Mouse (Mus musculus) left cerebral cortex, adult 6 months (tissue): ENCODE data around the gene Gnmt. TPM values are rescaled to one million over a fixed set of nuclear protein-coding genes. Genes with fewer than 3 reads are reported as not detected.

Experiments
- long read RNA-seq, 2 experiments: library from polyadenylated mRNA; unstranded; transcript quantifications; one replicate each; pipeline ENCODE4 v2.0.0; 2019 to 2020
- polyA plus RNA-seq: library from polyadenylated mRNA; unstranded; fragments of <200 nt; fragmentation: Nextera tagmentation; gene quantifications from 2 replicates; pipeline ENCODE4 v1.2.3, GENCODE M21; 2021

Gene Gnmt
- 0.16 TPM in 1 of 2 replicates, not detected in the other for polyA plus RNA-seq
- long read RNA-seq, experiment 1, result 0 reads
- long read RNA-seq, experiment 2, result 0 reads

DNA sequence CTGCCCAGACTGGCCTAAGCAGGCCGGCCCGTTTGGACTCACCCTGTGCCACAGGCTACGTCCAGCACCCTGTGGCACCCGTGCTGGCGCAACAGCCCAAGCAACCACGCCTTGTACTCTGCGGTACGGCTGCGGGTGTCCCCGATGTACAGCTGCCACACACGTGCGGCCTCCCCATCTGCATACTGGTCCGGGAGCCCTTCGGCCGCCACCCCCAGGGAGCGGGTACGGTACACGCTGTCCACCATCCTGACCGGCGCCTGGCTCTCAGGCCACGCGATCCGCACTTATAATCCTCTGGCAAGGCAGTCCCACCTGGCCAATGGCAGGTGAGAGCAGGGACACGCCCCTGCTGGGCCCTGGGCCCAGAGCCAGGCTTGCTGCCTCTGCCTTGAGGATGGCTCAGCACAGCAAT lies at the start of gene Gnmt:
Gene Gnmt (minus strand): TSS at position 265 of the 415 bp plus-strand sequence.

DNA sequence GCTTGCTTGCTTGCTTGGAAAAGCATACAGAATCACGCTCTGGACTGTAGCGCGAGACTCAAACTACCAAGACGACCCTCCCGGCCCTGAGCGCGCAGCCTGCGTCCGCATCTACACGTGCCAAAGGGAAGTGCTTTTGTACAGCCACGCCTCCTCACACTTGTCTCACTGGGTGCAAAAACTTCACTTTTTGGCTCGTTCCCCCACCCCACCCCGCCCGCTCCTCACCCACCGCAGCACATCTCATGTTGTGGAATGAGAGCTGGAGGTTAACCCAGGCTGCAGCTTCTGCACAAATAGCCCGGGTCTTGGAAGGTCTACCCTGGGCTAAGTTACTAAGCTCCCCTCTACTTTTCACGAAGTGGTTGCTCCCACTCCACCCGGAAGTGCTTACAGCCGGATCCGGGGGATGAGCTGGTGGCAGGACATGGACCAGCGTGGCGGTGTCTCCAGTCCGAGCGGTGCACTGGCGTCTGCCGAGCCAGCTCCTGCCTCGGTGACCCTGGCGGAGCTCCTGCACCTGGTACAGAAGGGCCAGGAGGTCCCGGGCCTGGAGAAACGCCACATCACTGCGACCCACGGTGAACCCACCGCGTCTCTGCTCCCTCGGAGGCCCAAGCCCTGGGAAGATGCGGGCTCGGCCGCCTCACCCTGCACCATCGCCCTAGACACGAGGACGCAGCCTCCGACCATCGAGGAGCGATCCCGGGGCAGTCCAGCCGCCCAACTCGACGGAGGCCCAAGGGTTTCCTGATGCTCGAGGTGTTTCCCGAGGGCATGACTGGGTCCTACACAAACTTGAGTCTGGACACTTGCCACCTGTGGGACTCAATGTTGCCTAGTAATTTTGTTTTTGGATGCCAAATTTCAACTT lies 43.7 kb upstream of the Gnmt start, which contains the start of gene 2310039H08Rik:
Gene 2310039H08Rik (plus strand): TSS at position 232 of the 874 bp plus-strand sequence.

DNA sequence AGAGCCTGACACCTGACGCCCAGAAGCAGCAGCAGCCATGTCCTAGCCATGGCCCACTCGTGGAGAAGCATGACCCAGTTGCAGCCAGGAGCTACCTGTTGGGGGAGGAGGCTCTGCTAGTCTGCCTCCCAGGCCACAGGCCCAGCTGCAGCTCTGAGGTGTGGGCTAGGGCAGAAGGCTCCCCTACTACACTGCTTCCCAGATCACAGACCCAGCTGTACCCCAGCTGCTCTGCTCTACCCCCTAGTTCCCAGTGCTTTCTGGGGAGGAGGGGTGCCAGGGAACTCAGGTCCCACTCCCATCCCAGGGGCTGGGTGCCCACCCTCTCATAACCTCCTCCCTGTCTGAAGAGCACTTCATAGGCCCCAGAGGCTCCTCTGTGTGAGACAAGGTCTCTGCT lies 34.6 kb upstream of the Gnmt start, which contains the start of gene Ptcra:
Gene Ptcra (minus strand): TSS at position 169 of the 400 bp plus-strand sequence.

DNA sequence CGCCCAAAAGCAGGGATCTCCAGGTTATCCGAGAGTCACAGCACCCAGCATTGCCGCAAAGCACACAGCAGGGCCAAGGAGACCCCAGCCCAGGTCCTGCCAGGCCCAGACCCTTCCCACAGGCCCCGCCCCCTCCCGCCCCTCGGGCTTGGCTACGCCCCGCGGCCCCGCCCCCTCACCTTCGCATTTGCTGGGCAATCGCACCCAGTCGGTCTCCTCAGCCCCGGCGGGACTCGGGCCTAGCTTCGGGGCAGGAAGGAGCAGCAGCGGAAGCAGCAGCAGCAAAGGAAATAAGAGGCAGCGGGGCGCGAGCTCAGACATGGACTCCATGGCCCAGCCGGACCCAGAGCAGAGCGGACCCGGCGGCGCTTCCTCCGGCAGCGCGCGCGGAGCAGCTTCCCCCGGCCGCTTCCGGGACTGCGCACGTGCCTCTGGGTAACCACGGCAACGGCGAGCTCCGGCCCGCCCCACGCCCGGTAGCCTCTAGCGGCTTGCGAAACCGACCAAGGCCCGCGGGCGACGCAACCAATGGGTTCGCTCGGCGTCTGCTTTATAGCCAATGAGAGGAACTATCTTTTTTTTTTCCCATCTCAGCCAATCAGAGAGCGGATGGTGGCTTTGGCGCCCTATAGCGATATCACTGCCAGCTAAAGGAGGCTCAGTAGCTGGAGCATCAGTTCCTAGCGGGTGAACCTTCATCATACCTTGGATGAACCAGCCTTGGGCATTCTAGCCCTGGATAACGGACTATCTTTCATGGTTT lies 23.0 kb upstream of the Gnmt start, which contains the start of gene Cnpy3:
Gene Cnpy3 (minus strand): TSS at position 421 of the 763 bp plus-strand sequence.

DNA sequence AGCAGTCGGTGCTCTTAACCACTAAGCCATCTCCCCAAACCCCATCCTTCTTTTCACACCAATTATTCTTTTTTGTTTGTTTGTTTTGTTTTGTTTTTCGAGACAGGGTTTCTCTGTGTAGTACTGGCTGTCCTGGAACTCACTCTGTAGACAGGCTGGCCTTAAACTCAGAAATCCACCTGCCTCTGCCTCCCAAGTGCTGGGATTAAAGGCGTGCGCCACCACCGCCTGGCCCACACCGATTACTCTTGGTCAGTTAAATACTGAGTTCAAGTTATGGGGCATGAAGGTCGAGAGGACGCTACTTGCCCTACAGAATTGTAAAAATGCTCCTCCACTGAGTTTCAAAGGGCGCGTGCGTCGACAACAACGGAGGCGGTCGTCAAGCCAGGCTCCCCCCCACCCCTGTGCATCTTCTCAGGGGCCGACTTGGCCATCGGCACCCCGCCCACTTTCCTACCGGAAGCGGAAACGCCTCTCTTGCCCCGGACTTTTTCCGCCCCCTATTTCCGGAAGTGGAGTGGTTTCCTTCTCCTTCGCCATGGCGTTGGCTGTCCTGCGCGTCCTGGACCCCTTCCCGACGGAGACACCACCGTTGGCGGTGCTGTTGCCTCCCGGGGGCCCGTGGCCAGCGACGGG lies 17.9 kb downstream of the Gnmt start, which contains the start of gene Pex6:
Gene Pex6 (plus strand): TSS at position 505 of the 639 bp plus-strand sequence.

DNA sequence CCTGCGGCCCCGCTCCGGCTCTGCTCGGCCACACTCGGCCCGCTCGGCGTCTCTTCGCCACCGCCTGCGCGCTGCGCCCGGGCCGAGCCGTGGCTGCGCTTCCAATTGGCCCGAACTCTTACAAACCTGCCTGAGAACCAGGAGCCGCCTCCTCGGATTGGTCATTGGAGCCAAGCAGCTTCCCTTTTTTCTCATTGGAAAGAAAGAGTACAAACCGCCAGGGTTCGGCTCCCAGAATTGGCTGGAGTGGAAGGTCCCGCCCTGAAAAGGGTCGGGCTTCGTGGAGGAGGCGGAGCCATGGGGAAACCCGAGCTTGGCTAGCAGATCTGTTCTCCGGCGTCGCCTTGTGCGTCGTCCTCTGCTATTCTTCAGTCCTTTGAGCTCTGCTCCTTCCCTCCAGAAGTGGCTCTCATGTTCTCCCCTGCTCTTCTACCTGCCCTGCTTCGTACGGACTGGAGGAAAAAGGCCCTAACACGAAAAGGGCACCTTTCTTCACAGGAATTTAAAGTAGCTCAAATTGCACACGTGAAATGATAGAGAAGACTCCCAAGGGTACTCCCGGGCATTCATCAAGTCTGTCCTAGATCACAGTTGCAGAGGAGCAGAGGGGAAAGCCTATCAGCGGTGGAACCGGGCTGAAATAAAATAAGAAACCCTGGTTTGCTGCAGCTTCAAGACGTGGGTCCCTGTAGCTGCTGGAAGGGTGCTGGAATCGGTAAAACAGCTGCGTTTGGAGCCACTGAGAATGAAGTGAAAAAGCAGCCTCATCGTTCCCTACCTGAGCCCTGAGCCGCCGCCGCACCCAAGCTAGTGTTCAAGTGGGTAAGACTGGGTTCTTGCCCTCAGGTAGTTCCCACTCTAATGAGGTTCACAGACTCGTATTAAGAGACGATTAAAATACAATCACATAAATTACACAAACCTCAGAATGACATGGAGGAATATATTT lies 23.8 kb downstream of the Gnmt start, which contains the start of gene Ppp2r5d:
Gene Ppp2r5d (minus strand): TSS at position 225 of the 949 bp plus-strand sequence.

DNA sequence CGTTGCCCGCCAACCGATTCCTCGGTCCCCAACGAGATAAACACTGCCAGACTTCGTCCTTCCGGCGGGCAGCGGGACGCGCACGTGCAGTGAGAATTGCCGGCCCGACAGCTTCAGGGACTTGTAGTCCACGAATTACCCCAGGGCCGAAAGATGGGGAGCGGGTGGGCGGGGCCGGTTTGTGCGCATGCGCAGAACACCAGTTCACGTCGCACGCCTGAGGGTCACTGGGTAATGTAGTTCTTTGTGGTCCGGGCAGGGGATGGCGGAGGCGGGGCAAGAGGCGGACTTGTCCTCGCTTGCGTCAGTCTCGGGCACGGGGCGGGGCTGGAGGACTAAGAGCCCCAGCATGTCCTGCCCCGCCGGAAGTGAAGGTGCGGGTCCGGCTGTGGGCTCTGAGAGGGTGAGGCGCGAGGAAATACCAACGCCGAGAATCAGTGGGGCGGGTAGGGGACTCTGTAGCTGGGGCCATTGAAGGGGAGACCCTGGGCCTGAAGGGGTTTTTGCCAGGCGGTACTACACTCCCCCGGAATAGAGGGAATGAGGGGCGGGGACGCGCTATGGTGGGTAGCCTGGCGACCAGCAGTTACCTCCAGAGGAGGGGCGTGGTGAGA lies 48.1 kb downstream of the Gnmt start, which contains the start of gene Klhdc3:
Gene Klhdc3 (minus strand): TSS at position 155 of the 614 bp plus-strand sequence.

DNA sequence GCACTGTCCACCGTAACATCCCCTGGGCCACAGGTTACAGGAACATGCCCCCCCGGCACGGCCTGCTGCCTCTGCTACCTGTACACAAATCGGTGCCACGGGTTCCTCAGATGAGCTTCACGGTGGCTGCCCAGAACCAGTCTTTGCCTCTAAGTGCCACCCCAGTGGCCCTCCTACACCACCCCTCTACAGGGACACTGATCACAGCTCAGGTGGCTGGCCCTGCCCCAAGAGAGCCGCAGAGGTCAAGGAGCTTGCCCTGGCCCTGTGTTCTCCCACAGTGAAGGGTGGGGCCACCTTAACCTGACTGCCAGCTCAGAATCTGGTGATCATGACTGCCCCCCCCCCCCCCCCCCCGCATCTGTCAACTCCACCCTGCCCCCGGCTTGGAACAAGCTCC lies 50.6 kb downstream of the Gnmt start, which contains the start of gene Mea1:
Gene Mea1 (plus strand): TSS at position 378 of the 400 bp plus-strand sequence.

Other genes starting within 250 kb of the Gnmt start
- 4.9 and 7.3 TPM in 2 replicates for gene Ttbk1, start 241.5 kb downstream of the Gnmt start, polyA plus RNA-seq
- 7.9 and 10.1 TPM in 2 replicates for gene Dnph1, start 232.5 kb downstream of the Gnmt start, polyA plus RNA-seq
- gene Cul9, start 182.8 kb downstream of the Gnmt start, polyA plus RNA-seq, result 18.6 and 21.2 TPM in 2 replicates
- 3.7 and 4.7 TPM in 2 replicates for gene Srf, start 173.0 kb downstream of the Gnmt start, polyA plus RNA-seq
- gene Ptk7, start 99.7 kb downstream of the Gnmt start, polyA plus RNA-seq, result 2.2 and 2.3 TPM in 2 replicates
- 12.7 and 13.1 TPM in 2 replicates for gene Klc4, start 83.1 kb downstream of the Gnmt start, polyA plus RNA-seq
- gene Mrpl2, start 82.9 kb downstream of the Gnmt start, polyA plus RNA-seq, result 73.6 and 117 TPM in 2 replicates
- 3.2 and 3.5 TPM in 2 replicates for gene Cul7, start 78.8 kb downstream of the Gnmt start, polyA plus RNA-seq
- 21.4 and 26.1 TPM in 2 replicates for gene Rrp36, start 54.8 kb downstream of the Gnmt start, polyA plus RNA-seq
- 258 and 283 TPM in 2 replicates for gene Mea1, start 50.4 kb downstream of the Gnmt start, polyA plus RNA-seq
- 213 and 224 TPM in 2 replicates for gene Klhdc3, start 48.3 kb downstream of the Gnmt start, polyA plus RNA-seq
- gene Ppp2r5d, start 24.1 kb downstream of the Gnmt start, polyA plus RNA-seq, result 35.7 and 47.7 TPM in 2 replicates
- 7.7 and 42.5 TPM in 2 replicates for gene Pex6, start 17.7 kb downstream of the Gnmt start, polyA plus RNA-seq
- gene Cnpy3, start 23.0 kb upstream of the Gnmt start, polyA plus RNA-seq, result 88.3 and 104 TPM in 2 replicates
- gene Ptcra, start 34.5 kb upstream of the Gnmt start, polyA plus RNA-seq, result 0.89 and 1.1 TPM in 2 replicates
- 20.3 and 22.5 TPM in 2 replicates for gene 2310039H08Rik, start 43.5 kb upstream of the Gnmt start, polyA plus RNA-seq
- gene Rpl7l1, start 53.5 kb upstream of the Gnmt start, polyA plus RNA-seq, result 30.9 and 44.3 TPM in 2 replicates
- gene Bicral, start 129.3 kb upstream of the Gnmt start, polyA plus RNA-seq, result 7.6 and 7.7 TPM in 2 replicates
- gene Tbcc, start 161.5 kb upstream of the Gnmt start, polyA plus RNA-seq, result 80.8 and 95.5 TPM in 2 replicates
- gene Prph2, start 181.3 kb upstream of the Gnmt start, polyA plus RNA-seq, result not detected in 2 replicates